Mouse (Mus musculus): ENCODE measurements around the gene Ccdc183.

GRCm38 (mm10) chr2:25580621-25581101, 36.8 kb downstream of the Ccdc183 start:
- TF ChIP-seq CTCF (IDR thresholded peaks at IDR 0.05; ENCODE audit: low read depth) = no peak
- no peak for TF ChIP-seq EP300 (IDR thresholded peaks at IDR 0.05; ENCODE audit: low read depth)
